Mouse (Mus musculus) intestine, embryonic 14.5 days (tissue): ENCODE results near the gene Susd6. TPM values are rescaled to one million over a fixed set of nuclear protein-coding genes. Genes with fewer than 3 reads are reported as not detected.
"Not testable (repeated sequence)": the region's sequence is repeated elsewhere in the genome, so short reads cannot be mapped to it uniquely, and the experiment has no call there.

Experiments
- ATAC-seq: fragments of 200-750 bp; cut with Nextera tagmentation; replicated peaks from 2 replicates; pipeline ENCODE4 v1.8.0; 2017; ENCODE audit warnings: low read depth, moderate number of reproducible peaks, moderate TSS enrichment, moderate library complexity; ENCODE audit not compliant: low FRiP score, low TSS enrichment
- DNase-seq: peaks from one replicate; pipeline ENCODE4 v3.0.0-alpha.2; 2018; ENCODE audit warnings: low spot score
- H3K27ac ChIP-seq: fragments of 300-500 bp; sonication (generic); 2 replicates; pipeline ENCODE4 v1.5.1; 2014; ENCODE audit warnings: low read depth, mild to moderate bottlenecking, control low read depth
- H3K27me3 ChIP-seq: fragments of 300-500 bp; sonication (generic); replicated peaks from 2 replicates; pipeline ENCODE4 v1.6.1; 2014; ENCODE audit warnings: low read length, control low read depth; ENCODE audit not compliant: control insufficient read depth, insufficient read depth
- H3K36me3 ChIP-seq: fragments of 300-500 bp; sonication (generic); 2 replicates; pipeline ENCODE4 v1.6.1; 2014; ENCODE audit warnings: low read length, control low read depth; ENCODE audit not compliant: control insufficient read depth, insufficient read depth
- H3K4me1 ChIP-seq: fragments of 300-500 bp; sonication (generic); replicated peaks from 2 replicates; pipeline ENCODE4 v1.6.1; 2014; ENCODE audit warnings: low read length, control low read depth, mixed read lengths; ENCODE audit not compliant: control insufficient read depth, insufficient read depth
- H3K4me2 ChIP-seq: fragments of 300-500 bp; sonication (generic); 2 replicates; pipeline ENCODE4 v1.6.1; 2014; ENCODE audit warnings: low read length
- H3K4me3 ChIP-seq: fragments of 300-500 bp; sonication (generic); 2 replicates; pipeline ENCODE4 v1.5.1; 2014; ENCODE audit warnings: low read depth, low read length, control low read depth, mixed read lengths
- H3K9ac ChIP-seq: fragments of 300-500 bp; sonication (generic); 2 replicates; pipeline ENCODE4 v1.6.1; 2014; ENCODE audit warnings: mild to moderate bottlenecking, low read length
- H3K9me3 ChIP-seq: fragments of 300-500 bp; sonication (generic); 2 replicates; pipeline ENCODE4 v1.6.1; 2016; ENCODE audit warnings: low read length, control low read depth; ENCODE audit not compliant: control insufficient read depth
- WGBS: fragments of 180-500 bp; shearing (Covaris S2); extraction: QIAGEN DNeasy Blood & Tissue Kit; methylation state at CpG from one replicate; pipeline ENCODE4 v1.1.7; 2014; 5-methylcytosine and 5-hydroxymethylcytosine counted together
- polyA plus RNA-seq: library from polyadenylated mRNA; unstranded; fragments of >200 nt; fragmentation: Nextera tagmentation; extraction: Ambion mirVana; gene quantifications from 2 replicates; pipeline ENCODE4 v1.2.1, GENCODE M21; 2014

Susd6 gene
- polyA plus RNA-seq, 1 experiment from 2014 or later: 21.4 TPM

DNA sequence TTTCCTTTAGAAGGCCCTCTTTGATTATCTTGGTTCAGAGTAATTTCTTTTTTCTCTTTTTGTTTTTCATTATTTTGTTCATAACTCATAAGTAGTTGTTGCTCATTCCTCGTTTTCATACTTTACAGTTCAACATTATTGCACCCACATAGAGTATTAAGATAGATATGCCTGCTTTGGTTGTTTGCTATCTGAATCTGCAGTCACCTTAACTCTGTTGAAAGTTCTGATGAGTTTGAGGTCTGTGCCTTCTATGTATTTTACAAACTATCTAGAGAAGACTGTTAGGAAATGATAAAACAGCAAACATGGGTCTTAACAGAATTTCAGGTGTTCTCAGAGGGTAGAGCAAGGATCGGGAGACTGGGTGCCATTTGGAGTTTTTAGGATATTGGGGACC, 23.1 kb downstream of the Susd6 start:
- Histone ChIP-seq H3K9me3 (no peaks in the 10 kb centered on the region), H3K4me1 (peaks cover 40% of the 10 kb centered on the region), H3K27ac (no peak overlapping the region), H3K4me3 (no peak overlapping the region), H3K9ac (no peak overlapping the region), H3K36me3 (no peaks in the 10 kb centered on the region), H3K4me2 (no peak overlapping the region), H3K27me3 (no peaks in the 10 kb centered on the region)
- no peak for ATAC-seq
- no peak for DNase-seq
- 93% methylated on average over 2 of the region's 2 CpGs for WGBS

DNA sequence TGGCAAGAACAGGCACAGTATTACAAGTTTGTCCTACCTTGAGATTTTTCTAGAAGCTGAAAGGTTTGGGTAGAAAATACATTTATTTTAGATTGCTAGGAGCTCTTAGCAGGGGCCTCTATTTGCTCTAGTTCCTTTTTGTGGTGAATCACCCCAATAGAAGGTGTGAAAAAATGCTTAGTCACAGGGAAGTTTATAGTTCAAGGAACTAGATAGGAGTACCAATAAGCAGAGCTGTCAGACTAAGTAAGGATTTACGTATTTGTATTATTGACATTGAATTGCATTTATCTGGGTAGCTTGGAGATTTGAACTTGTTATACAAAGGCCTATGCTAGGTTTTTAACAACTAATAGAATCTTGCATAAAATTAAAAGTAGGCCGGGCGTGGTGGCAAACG, 23.6 kb downstream of the Susd6 start:
- Histone ChIP-seq H3K9me3 (no peaks in the 10 kb centered on the region), H3K4me3 (no peak overlapping the region), H3K9ac (no peak overlapping the region), H3K4me2 (no peak overlapping the region), H3K36me3 (no peaks in the 10 kb centered on the region), H3K4me1 (peaks cover 44% of the 10 kb centered on the region), H3K27ac (no peak overlapping the region), H3K27me3 (no peaks in the 10 kb centered on the region)
- 92% methylated on average over 4 of the region's 4 CpGs for WGBS
- ATAC-seq (no peak), DNase-seq (no peak)

DNA sequence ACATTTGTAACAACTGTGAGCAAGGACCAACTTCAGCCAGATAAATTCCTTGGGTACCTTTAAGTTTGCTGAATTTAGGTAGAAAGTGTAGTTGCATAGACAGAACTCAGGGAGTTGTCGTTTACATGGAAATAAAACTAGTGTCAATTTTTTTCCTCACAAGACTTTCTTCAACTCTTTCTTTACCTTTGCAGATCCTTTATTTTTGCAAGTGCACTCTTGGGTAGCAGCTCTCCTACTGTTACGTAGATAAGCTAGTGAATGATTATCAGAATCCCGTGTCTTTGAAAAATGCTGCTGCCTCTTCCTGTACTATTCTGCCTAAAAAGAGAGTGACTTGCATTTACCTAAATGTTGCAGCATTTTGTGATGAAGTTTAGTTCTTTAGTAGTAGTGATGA, 24.2 kb downstream of the Susd6 start:
- H3K36me3 ChIP-seq: no peaks in the 10 kb centered on the region
- H3K4me1 ChIP-seq: peaks cover 50% of the 10 kb centered on the region
- ATAC-seq (no peak), DNase-seq (no peak)
- H3K9me3 ChIP-seq: no peaks in the 10 kb centered on the region
- 52% methylated on average over 3 of the region's 3 CpGs for WGBS
- no peak overlapping the region for H3K4me2 ChIP-seq
- no peak overlapping the region for H3K9ac ChIP-seq
- no peak overlapping the region for H3K4me3 ChIP-seq
- no peak overlapping the region for H3K27ac ChIP-seq
- H3K27me3 ChIP-seq: no peaks in the 10 kb centered on the region

DNA sequence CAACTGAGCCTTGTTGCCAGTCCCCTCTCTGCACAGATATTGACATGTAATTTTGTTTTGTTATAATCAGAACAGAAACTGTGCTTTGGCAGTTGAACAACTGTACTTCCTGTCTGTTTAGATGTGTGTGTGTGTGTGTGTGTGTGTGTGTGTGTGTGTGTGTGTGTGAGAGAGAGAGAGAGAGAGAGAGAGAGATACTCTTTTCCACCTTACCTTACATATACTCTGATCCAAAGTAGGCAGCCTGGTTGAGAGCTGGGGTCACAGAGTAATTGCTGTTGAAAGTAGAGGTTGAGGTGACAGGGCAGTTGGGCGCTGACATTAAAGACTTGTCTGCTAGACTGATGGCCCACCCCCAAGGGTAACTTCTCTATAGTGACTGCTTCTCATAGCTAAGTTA, 25.0 kb downstream of the Susd6 start:
- WGBS: 41% methylated on average over 1 of the region's 1 CpGs
- Histone ChIP-seq H3K4me1 (peaks cover 53% of the 10 kb centered on the region), H3K9me3 (no peaks in the 10 kb centered on the region), H3K27ac (no peak overlapping the region), H3K4me3 (no peak overlapping the region), H3K27me3 (no peaks in the 10 kb centered on the region), H3K4me2 (no peak overlapping the region), H3K36me3 (no peaks in the 10 kb centered on the region), H3K9ac (no peak overlapping the region)
- ATAC-seq: no peak
- DNase-seq: no peak

DNA sequence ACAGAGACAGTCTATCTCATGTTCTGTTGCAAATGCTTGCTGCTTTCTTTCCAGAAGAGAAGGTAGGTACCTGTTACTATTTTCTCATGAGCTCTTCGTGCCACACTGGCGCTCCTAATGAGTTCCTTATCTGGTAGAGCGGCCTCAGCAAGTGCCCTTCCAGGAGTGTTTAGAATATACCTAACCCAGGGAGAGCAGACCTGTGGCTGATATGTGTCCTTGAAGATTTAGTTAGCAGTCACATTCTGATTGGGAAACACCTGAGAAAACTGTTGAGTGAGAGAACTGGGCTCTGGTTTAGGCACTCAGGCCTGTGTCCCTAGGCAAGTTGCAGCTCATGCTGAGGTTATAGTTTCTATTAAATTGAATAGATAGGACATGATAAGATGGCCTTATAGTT, 25.6 kb downstream of the Susd6 start:
- H3K9ac ChIP-seq: no peak overlapping the region
- no peaks in the 10 kb centered on the region for H3K9me3 ChIP-seq
- no peaks in the 10 kb centered on the region for H3K27me3 ChIP-seq
- no peak for ATAC-seq
- H3K4me2 ChIP-seq: no peak overlapping the region
- peaks cover 51% of the 10 kb centered on the region for H3K4me1 ChIP-seq
- H3K36me3 ChIP-seq: no peaks in the 10 kb centered on the region
- H3K27ac ChIP-seq: no peak overlapping the region
- H3K4me3 ChIP-seq: no peak overlapping the region
- WGBS: 73% methylated on average over 3 of the region's 3 CpGs
- DNase-seq: no peak

DNA sequence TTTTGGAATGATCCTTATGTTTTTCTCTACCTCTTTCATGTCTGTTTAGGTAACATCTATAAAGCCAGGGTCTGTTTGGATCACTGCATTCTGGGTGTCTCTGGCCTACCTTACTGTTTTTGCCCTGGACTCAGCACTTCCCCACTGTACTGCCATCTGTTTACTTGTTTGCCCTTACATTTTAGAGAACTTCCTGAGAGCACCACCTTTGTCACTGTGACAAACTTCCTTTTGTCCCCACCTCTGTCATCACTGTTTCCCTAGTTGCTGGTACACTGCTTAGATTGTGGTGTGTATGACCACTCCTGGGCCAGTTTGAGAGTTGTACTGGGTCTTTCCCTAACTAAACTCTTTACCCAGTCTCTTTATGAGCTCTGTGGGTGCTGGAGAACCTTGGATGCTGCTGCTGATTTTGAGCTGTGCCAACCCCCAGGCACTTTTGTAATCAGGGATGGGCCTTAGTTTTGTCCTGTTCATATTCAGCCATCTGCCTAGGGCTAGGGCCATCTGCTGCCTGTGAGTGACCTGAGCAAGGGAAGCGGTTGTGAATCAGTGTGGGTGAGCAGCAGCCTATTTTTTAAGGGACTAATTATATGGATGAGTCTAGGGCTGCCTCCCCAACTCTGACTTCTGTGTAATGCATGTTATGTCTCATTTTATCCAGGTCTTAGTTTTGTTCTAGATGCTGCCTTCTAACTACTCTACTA, 26.2 kb downstream of the Susd6 start:
- H3K27ac ChIP-seq: no peak overlapping the region
- DNase-seq (no peak), ATAC-seq (no peak)
- H3K27me3 ChIP-seq: no peaks in the 10 kb centered on the region
- WGBS: 57% methylated on average over 1 of the region's 1 CpGs
- H3K4me3 ChIP-seq: no peak overlapping the region
- H3K4me2 ChIP-seq: no peak overlapping the region
- H3K9me3 ChIP-seq: no peaks in the 10 kb centered on the region
- H3K36me3 ChIP-seq: no peaks in the 10 kb centered on the region
- H3K4me1 ChIP-seq: peaks cover 48% of the 10 kb centered on the region
- 0 out of 2 replicates have a peak overlapping the region, but pooled peaks have one; percentile 7 for H3K9ac ChIP-seq

DNA sequence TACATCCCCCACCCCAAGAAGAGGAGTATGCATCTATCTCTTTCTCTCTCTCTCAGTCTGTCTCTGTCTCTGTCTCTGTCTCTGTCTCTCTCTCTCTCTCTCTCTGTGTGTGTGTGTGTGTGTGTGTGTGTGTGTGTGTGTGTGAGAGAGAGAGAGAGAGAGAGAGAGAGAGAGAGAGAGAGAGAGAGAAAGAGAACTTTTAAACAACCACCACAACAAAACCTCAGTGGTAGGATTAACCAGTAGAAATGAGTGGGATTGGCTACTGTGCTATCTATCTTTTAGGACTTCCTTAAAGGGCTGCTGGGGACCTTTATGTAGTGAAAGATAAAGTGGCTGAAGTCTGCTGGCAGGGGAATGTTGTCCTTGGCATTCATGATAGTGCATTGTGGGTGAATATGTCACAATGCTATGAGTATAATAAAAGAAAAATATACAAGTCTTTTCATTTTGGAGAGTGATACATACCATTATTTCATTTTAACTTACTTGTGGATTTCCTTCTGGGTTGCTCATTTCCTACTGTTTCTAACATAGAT, 27.5 kb downstream of the Susd6 start:
- no peak overlapping the region for H3K27ac ChIP-seq
- H3K4me1 ChIP-seq: peaks cover 44% of the 10 kb centered on the region
- no peak for ATAC-seq
- no peak for DNase-seq
- H3K27me3 ChIP-seq: no peaks in the 10 kb centered on the region
- H3K9ac ChIP-seq: no peak overlapping the region
- no peaks in the 10 kb centered on the region for H3K36me3 ChIP-seq
- H3K4me3 ChIP-seq: no peak overlapping the region
- no peak overlapping the region for H3K4me2 ChIP-seq
- H3K9me3 ChIP-seq: no peaks in the 10 kb centered on the region

DNA sequence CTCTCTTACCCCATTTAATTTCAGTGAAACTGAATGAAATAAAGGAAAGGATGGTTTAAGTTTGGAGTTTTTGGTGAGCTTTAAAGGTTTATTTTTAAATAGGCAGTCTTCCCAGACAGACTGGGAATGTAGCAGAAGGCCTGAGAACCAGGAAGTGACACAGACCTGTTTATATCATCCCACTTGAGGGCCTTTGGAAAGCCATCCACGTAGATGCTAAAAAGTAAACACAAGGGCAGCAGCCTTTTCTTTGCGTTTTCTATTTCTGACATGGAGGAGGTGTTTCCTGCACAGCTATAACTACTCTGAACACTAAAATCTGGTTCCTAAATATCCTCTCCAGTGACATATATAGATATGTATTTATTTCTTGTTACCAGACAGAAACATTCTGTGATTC, 28.7 kb downstream of the Susd6 start:
- not testable (repeated sequence) for H3K4me2 ChIP-seq, H3K9me3 ChIP-seq, ATAC-seq, H3K4me3 ChIP-seq, H3K27me3 ChIP-seq, H3K36me3 ChIP-seq, H3K9ac ChIP-seq, DNase-seq
- 17% methylated on average over 2 of the region's 2 CpGs for WGBS
- Histone ChIP-seq H3K4me1 (peaks cover 47% of the 10 kb centered on the region), H3K27ac (peak overlapping the region; percentile 51; the same call in 1 of the 2 replicates)
